Mouse (Mus musculus) stomach, postnatal 0 days (tissue): Measurements from ENCODE around the gene Ptpro. TPM values are rescaled to one million over a fixed set of nuclear protein-coding genes. Genes with fewer than 3 reads are reported as not detected.

Experiments
- ATAC-seq: fragments of 200-750 bp; cut with Nextera tagmentation; 2 replicates; pipeline ENCODE4 v1.8.0; 2017; ENCODE audit not compliant: low FRiP score, low TSS enrichment
- DNase-seq: peaks from one replicate; pipeline ENCODE4 v3.0.0-alpha.2; 2016; ENCODE audit warnings: low spot score
- H3K27ac ChIP-seq: fragments of 300-500 bp; sonication (generic); replicated peaks from 2 replicates; pipeline ENCODE4 v1.5.1; 2014; ENCODE audit warnings: mild to moderate bottlenecking, control low read depth
- H3K27me3 ChIP-seq: fragments of 300-500 bp; sonication (generic); 2 replicates; pipeline ENCODE4 v1.6.1; 2014; ENCODE audit warnings: low read length; ENCODE audit not compliant: control insufficient read depth, insufficient read depth
- H3K36me3 ChIP-seq: fragments of 300-500 bp; sonication (generic); 2 replicates; pipeline ENCODE4 v1.6.1; 2014; ENCODE audit warnings: low read length, mixed read lengths; ENCODE audit not compliant: control insufficient read depth, insufficient read depth
- H3K4me1 ChIP-seq: fragments of 300-500 bp; sonication (generic); replicated peaks from 2 replicates; pipeline ENCODE4 v1.6.1; 2014; ENCODE audit warnings: antibody characterized with exemption; ENCODE audit not compliant: control insufficient read depth, insufficient read depth
- H3K4me2 ChIP-seq: fragments of 300-500 bp; sonication (generic); replicated peaks from 2 replicates; pipeline ENCODE4 v1.6.1; 2014; ENCODE audit warnings: low read depth, mild to moderate bottlenecking, control low read depth, moderate library complexity
- H3K4me3 ChIP-seq: fragments of 300-500 bp; sonication (generic); 2 replicates; pipeline ENCODE4 v1.5.1; 2014; ENCODE audit warnings: low read depth, low read length, control low read depth
- H3K9ac ChIP-seq: fragments of 300-500 bp; sonication (generic); 2 replicates; pipeline ENCODE4 v1.6.1; 2014; ENCODE audit warnings: mild to moderate bottlenecking, low read length, control low read depth, mixed read lengths
- H3K9me3 ChIP-seq: fragments of 300-500 bp; sonication (generic); 2 replicates; pipeline ENCODE4 v1.6.1; 2016; ENCODE audit warnings: low read length; ENCODE audit not compliant: control insufficient read depth
- CTCF ChIP-seq: IDR thresholded peaks from 2 replicates; pipeline ENCODE4 v1.5.1; 2016; ENCODE audit warnings: antibody characterized with exemption, low read depth, mild to moderate bottlenecking, moderate library complexity
- EP300 ChIP-seq: optimal IDR thresholded peaks from 2 replicates; pipeline ENCODE3; 2016; ENCODE audit warnings: antibody characterized with exemption
- WGBS: fragments of 180-500 bp; shearing (Covaris S2); extraction: QIAGEN DNeasy Blood & Tissue Kit; methylation state at CpG from one replicate; pipeline ENCODE4 v1.1.7; 2014; 5-methylcytosine and 5-hydroxymethylcytosine counted together
- polyA plus RNA-seq: library from polyadenylated mRNA; unstranded; fragments of >200 nt; fragmentation: Nextera tagmentation; extraction: Ambion mirVana; gene quantifications from 2 replicates; pipeline ENCODE4 v1.2.1, GENCODE M21; 2015

Gene Ptpro
- polyA plus RNA-seq, 1 experiment from 2014 or later, result 2.4 TPM

GRCm38 (mm10) chr6:137455537-137456041 is 203.5 kb downstream of the Ptpro start:
- H3K4me1 ChIP-seq, result no peaks in the 10 kb centered on the region
- TF ChIP-seq EP300 (no peak), CTCF (peak; percentile 97)
- H3K4me3 ChIP-seq, result no peak overlapping the region
- H3K9ac ChIP-seq, result no peak overlapping the region
- H3K4me2 ChIP-seq, result 0 out of 2 replicates have a peak overlapping the region, but pooled peaks have one; percentile 9
- H3K36me3 ChIP-seq, result no peaks in the 10 kb centered on the region
- DNase-seq (peak; percentile 31), ATAC-seq (peak; percentile 89)
- no peaks in the 10 kb centered on the region for H3K9me3 ChIP-seq
- WGBS, result 11% methylated on average over 10 of the region's 10 CpGs
- no peak overlapping the region for H3K27ac ChIP-seq
- no peaks in the 10 kb centered on the region for H3K27me3 ChIP-seq

- H3K4me3 ChIP-seq, result no peak overlapping the region
- no peaks in the 10 kb centered on the region for H3K4me1 ChIP-seq
- WGBS, result 52% methylated on average over 7 of the region's 7 CpGs
- 0 out of 2 replicates have a peak overlapping the region, but pooled peaks have one; percentile 9 for H3K4me2 ChIP-seq
- H3K27ac ChIP-seq, result no peak overlapping the region
- ATAC-seq (no peak), DNase-seq (no peak)
- TF ChIP-seq EP300 (no peak), CTCF (no peak)
- H3K9ac ChIP-seq, result no peak overlapping the region
- H3K36me3 ChIP-seq, result no peaks in the 10 kb centered on the region
- no peaks in the 10 kb centered on the region for H3K9me3 ChIP-seq
- no peaks in the 10 kb centered on the region for H3K27me3 ChIP-seq
Measured at GRCm38 (mm10) chr6:137456064-137456463, 203.9 kb downstream of the Ptpro start.

GRCm38 (mm10) chr6:137457210-137457609 is 205.1 kb downstream of the Ptpro start:
- H3K4me1 ChIP-seq, result no peaks in the 10 kb centered on the region
- 13% methylated on average over 7 of the region's 7 CpGs for WGBS
- no peaks in the 10 kb centered on the region for H3K36me3 ChIP-seq
- H3K9ac ChIP-seq, result no peak overlapping the region
- H3K27ac ChIP-seq, result 0 out of 2 replicates have a peak overlapping the region, but pooled peaks have one; percentile 6
- H3K9me3 ChIP-seq, result no peaks in the 10 kb centered on the region
- DNase-seq (no peak), ATAC-seq (no peak)
- TF ChIP-seq CTCF, result no peak
- TF ChIP-seq EP300, result no peak
- H3K27me3 ChIP-seq, result no peaks in the 10 kb centered on the region
- H3K4me3 ChIP-seq, result no peak overlapping the region
- no peak overlapping the region for H3K4me2 ChIP-seq

GRCm38 (mm10) chr6:137458136-137458535 is 206.0 kb downstream of the Ptpro start:
- Histone ChIP-seq H3K4me1 (no peaks in the 10 kb centered on the region), H3K36me3 (no peaks in the 10 kb centered on the region), H3K9ac (no peak overlapping the region), H3K4me3 (no peak overlapping the region), H3K27ac (no peak overlapping the region), H3K4me2 (no peak overlapping the region), H3K9me3 (no peaks in the 10 kb centered on the region), H3K27me3 (no peaks in the 10 kb centered on the region)
- TF ChIP-seq EP300, result no peak
- no peak for TF ChIP-seq CTCF
- ATAC-seq (no peak), DNase-seq (no peak)
- 68% methylated on average over 7 of the region's 7 CpGs for WGBS

GRCm38 (mm10) chr6:137463771-137464170 is 211.7 kb downstream of the Ptpro start:
- DNase-seq, result no peak
- H3K36me3 ChIP-seq, result no peaks in the 10 kb centered on the region
- WGBS, result 90% methylated on average over 5 of the region's 5 CpGs
- H3K9ac ChIP-seq, result no peak overlapping the region
- no peak overlapping the region for H3K4me3 ChIP-seq
- no peaks in the 10 kb centered on the region for H3K4me1 ChIP-seq
- ATAC-seq, result no peak
- H3K27ac ChIP-seq, result no peak overlapping the region
- H3K27me3 ChIP-seq, result no peaks in the 10 kb centered on the region
- no peak overlapping the region for H3K4me2 ChIP-seq
- H3K9me3 ChIP-seq, result no peaks in the 10 kb centered on the region
- no peak for TF ChIP-seq CTCF
- TF ChIP-seq EP300, result no peak

GRCm38 (mm10) chr6:137465253-137465652 is 213.1 kb downstream of the Ptpro start:
- WGBS, result 28% methylated on average over 2 of the region's 2 CpGs
- H3K9me3 ChIP-seq, result no peaks in the 10 kb centered on the region
- no peak overlapping the region for H3K4me2 ChIP-seq
- no peak overlapping the region for H3K9ac ChIP-seq
- no peaks in the 10 kb centered on the region for H3K36me3 ChIP-seq
- 0 out of 2 replicates have a peak overlapping the region, but pooled peaks have one; percentile 53 for H3K27ac ChIP-seq
- no peak overlapping the region for H3K4me3 ChIP-seq
- no peak for TF ChIP-seq CTCF
- TF ChIP-seq EP300, result no peak
- peak; percentile 47; the same call in 1 of the 2 replicates for ATAC-seq
- no peaks in the 10 kb centered on the region for H3K27me3 ChIP-seq
- peak; percentile 34 for DNase-seq
- H3K4me1 ChIP-seq, result no peaks in the 10 kb centered on the region
